Mouse (Mus musculus): ENCODE results near the gene Cblb.

DNA sequence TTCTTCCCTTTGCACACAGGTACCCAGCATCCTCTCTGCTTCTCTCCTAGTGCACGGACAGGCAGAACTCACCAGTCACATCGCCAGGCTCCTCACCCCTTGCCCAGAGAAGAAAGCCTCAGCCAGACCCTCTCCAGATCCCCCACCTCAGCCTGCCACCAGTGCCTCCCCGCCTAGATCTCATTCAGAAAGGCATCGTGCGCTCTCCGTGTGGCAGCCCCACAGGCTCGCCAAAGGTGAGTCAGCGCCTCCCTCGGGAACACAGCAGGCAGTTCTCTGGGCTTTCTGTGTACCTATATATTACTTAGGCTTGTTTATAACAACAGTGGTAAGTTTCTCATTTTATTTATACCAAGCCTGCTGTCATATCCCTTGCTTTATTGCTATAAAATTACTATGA, 133.2 kb downstream of the Cblb start:
- TF ChIP-seq CTCF (IDR thresholded peaks at IDR 0.05; ENCODE audit: low read depth), result no peak
- no peak for TF ChIP-seq EP300 (IDR thresholded peaks at IDR 0.05; ENCODE audit: low read depth)
